Mouse (Mus musculus) frontal cortex, postnatal 14 days (tissue): ENCODE results near the gene Aes.
A peak's percentile ranks its signal among the peaks of the same experiment; 100 is the strongest.

ENCODE experiments used
- DNase-seq, 2 experiments: peaks; one replicate each; pipeline ENCODE4 v3.0.0; 2022; ENCODE audit warnings: low spot score in 2 of 2

The Aes gene

GRCm38 (mm10) chr10:81544296-81545160 lies 14.8 kb upstream of the Aes start:
- no peak for DNase-seq

GRCm38 (mm10) chr10:81545161-81545747 lies 14.0 kb upstream of the Aes start, which contains the start of gene Gna11:
Gene Gna11 (minus strand): TSS chr10:81545190.
- DNase-seq = peak; percentile 99 to 100

GRCm38 (mm10) chr10:81546332-81546731 lies 13.0 kb upstream of the Aes start:
- DNase-seq = no peak

GRCm38 (mm10) chr10:81546788-81547571 lies 12.3 kb upstream of the Aes start:
- no peak for DNase-seq

- no peak for DNase-seq
Measured at GRCm38 (mm10) chr10:81548944-81549343, 10.3 kb upstream of the Aes start.

- DNase-seq = no peak
Measured at GRCm38 (mm10) chr10:81550257-81550656, 9.0 kb upstream of the Aes start.

GRCm38 (mm10) chr10:81551597-81552102 lies 7.6 kb upstream of the Aes start:
- peak; percentile 71 to 75 for DNase-seq

- DNase-seq = no peak
Measured at GRCm38 (mm10) chr10:81553232-81553631, 6.1 kb upstream of the Aes start.

- no peak for DNase-seq
Measured at GRCm38 (mm10) chr10:81553807-81554755, 5.2 kb upstream of the Aes start.

- no peak for DNase-seq
Measured at GRCm38 (mm10) chr10:81556282-81556681, 3.0 kb upstream of the Aes start.

GRCm38 (mm10) chr10:81557491-81557890 lies 1.8 kb upstream of the Aes start:
- DNase-seq = no peak

GRCm38 (mm10) chr10:81559627-81560539 lies 595 bp downstream of the Aes start:
- no peak for DNase-seq

- no peak for DNase-seq
Measured at GRCm38 (mm10) chr10:81560719-81561459, 1.6 kb downstream of the Aes start.

GRCm38 (mm10) chr10:81562411-81562810 lies 3.1 kb downstream of the Aes start:
- no peak for DNase-seq

GRCm38 (mm10) chr10:81563481-81563880 lies 4.2 kb downstream of the Aes start:
- DNase-seq = no peak

- DNase-seq = no peak
Measured at GRCm38 (mm10) chr10:81564216-81564615, 4.9 kb downstream of the Aes start.

- DNase-seq = no peak
Measured at GRCm38 (mm10) chr10:81564734-81565133, 5.4 kb downstream of the Aes start.

GRCm38 (mm10) chr10:81565257-81566228 lies 6.3 kb downstream of the Aes start:
- DNase-seq = no peak
